Mouse (Mus musculus) yolk sac, embryonic 10.5 days (tissue): Measurements from ENCODE around the gene Limch1.

Experiments
- DNase-seq: peaks from one replicate; pipeline ENCODE4 v3.0.0-alpha.2; 2017; ENCODE audit warnings: low spot score

Gene Limch1

GRCm38 (mm10) chr5:66746761-66747160 is 1.1 kb downstream of the Limch1 start:
- no peak for DNase-seq

- no peak for DNase-seq
These were observed 2.3 kb downstream of the Limch1 start for GRCm38 (mm10) chr5:66747761-66748430.

GRCm38 (mm10) chr5:66748448-66749115 is 3.0 kb downstream of the Limch1 start:
- DNase-seq: no peak

DNA sequence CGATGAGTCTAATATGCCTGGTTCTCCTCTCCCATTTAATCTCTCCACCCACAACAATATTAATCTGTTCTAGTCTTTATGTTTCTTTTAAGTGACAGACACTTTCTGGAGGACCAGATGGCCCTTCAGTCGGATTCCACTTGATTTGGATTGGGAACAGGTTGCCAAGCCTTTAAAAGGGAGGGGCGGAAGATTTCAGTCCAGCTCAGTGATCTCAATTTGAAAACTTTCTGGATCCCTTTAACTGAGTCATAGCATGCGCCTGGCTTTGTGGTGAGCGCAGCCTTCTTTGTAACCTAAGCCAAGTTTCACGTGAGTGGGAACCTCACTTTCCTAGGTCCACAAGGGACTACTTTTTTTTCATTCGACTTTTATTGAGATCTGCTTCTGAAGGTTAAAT is 5.0 kb downstream of the Limch1 start:
- DNase-seq: no peak

DNA sequence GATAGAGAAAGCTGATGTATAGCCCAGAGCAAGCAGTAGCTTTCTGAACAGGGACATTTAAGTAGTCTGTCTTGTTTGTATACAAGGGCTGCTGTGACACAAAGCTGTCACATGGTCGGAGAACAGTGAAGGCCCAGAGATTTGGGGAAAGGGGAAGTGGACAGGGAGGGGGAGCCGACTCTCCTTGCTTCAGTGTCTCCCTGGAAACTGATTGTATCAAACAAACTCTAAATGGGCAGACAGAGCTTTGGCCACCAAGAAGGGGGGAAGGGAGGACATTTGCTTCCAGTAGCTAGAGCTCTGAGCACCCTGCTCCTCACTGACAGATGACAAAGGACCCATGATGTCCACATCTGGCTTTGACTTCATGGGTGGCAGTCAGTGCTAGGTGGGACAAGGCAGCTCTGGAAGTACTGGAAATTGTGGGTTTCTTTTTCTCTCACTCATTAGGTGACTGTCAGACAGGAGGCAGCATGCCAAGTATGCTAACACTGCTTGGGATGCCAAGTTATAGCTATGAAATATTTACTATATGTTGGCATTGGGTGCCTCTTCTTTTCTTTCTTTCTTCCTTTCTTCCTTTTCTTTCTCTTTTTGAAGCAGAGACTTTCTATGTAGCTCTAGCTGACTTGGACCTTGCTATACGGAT is 5.8 kb downstream of the Limch1 start:
- DNase-seq: no peak

DNA sequence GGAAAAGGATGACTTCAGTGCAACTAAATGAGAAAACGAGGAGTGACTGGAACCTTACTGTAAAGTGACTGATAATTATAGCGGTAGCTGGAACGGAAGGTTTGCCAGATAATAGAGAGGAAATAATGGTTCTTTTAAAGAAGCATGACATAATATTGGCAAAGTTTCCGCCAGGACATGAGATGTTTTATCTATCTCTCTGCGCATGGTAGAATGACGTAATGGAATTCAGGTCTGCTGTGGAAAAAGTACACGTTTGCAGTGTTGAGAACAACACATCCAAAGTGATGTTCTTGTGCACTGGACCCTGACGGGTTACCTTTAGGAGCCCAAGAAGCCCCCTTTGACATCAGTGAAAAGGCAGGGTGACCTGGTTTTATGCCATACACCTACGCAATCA is 8.0 kb downstream of the Limch1 start:
- DNase-seq: no peak

GRCm38 (mm10) chr5:66756821-66757705 is 11.4 kb downstream of the Limch1 start:
- DNase-seq: no peak

- no peak for DNase-seq
These were observed 12.1 kb downstream of the Limch1 start for GRCm38 (mm10) chr5:66757706-66758237.

DNA sequence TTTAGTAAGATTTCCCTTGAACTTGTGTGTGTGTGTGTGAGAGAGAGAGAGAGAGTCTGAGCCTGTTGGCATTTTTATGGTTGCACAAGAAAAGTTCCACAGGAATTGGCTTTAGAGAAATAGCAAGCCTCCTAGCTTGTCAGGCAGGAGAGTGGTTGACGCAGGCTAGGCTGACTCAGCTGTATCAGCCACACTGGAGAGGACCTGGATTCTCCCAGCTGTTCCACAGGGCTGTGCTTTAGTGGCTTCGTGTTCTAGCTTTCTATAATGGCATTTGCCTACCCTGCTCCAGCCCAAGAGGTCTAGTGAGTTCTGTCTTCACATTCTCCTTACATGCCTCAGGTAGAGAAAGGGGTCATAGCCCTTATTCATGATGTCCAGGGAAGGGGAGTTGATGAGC is 13.7 kb downstream of the Limch1 start:
- no peak for DNase-seq

- DNase-seq: no peak
These were observed 15.1 kb downstream of the Limch1 start for GRCm38 (mm10) chr5:66760747-66761146.

- DNase-seq: no peak
These were observed 16.4 kb downstream of the Limch1 start for GRCm38 (mm10) chr5:66762006-66762405.

DNA sequence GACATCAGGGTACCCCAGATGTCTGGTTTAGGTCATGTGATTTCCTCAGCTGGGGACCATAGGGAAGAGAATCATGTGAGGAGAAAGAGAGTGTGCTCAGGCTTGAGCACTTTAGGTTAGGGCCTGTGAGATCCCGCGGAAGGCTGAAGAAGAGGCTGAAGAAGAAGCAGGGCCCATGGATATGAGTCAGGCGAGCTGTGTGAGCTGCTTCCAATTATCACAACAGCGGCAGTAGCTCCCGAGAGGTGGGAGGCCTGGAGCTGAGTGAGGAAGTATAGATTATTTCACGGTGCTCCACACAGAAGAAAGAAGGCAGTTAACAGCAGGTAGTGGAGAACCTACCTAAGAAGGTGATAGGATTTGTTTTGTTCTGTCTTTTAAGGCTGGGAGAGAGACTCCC is 18.5 kb downstream of the Limch1 start:
- no peak for DNase-seq

GRCm38 (mm10) chr5:66765911-66766310 is 20.3 kb downstream of the Limch1 start:
- DNase-seq: no peak

DNA sequence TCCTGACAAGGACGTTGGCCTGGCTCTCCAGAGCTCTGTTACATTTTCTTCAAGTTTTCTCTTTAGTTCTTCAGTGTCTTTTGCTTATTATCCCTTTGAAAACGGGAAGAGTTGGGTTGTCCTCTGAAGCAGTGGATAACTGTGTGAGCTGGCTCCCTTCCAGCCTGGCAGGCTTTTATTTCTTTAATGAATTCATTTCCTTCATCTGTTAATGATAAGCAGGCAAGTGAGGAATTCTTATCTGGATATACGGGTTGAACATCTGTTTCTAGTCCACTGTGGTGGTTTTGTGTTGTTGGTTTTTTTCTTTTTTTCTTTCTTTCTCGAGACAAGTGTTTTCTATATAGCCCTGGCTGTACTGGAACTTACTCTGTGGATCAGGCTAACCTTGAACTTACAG is 22.4 kb downstream of the Limch1 start:
- no peak for DNase-seq

DNA sequence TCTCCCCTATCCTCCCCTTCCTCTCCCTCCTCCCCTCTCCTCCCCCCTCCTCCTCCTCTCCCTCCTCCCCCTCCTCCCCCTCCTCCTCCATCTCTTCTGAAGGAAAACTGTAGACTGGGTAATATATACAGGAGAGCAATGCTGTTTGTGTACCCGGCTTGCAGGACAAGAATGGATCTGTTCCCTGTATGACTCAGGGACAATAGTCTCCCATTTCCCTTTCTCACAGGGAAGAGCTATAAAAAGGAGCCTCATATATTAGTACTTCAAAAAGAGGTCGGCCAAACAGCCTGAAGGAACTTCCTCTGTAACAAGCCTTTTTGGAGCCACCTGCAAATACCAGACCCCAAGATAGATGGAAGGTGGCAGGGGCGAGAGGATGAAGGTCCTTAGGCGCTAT is 23.4 kb downstream of the Limch1 start:
- no peak for DNase-seq

- DNase-seq: no peak
These were observed 23.9 kb downstream of the Limch1 start for GRCm38 (mm10) chr5:66769558-66769957.

- DNase-seq: no peak
These were observed 32.5 kb downstream of the Limch1 start for GRCm38 (mm10) chr5:66777999-66778710.

- DNase-seq: no peak
These were observed 34.7 kb downstream of the Limch1 start for GRCm38 (mm10) chr5:66780371-66780770.

DNA sequence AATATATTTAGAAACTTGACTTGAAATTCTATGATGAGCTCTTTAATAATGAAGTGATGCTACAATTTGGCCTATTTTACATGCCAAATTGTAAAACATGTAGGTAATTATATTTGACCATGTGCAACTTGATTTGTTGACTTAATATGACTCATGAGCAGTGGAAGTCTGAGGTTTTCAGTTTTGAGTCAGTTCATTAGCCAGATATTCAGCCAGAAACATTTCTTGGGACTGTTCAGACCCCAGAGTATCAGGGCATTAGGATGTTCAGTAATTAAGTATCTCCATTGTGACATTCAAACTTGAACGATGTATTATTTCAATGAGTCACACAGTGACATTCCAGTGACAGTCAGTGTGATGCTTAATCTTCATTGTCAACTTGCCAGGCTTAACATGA is 35.9 kb downstream of the Limch1 start:
- DNase-seq: no peak

GRCm38 (mm10) chr5:66782851-66783250 is 37.2 kb downstream of the Limch1 start:
- DNase-seq: no peak

DNA sequence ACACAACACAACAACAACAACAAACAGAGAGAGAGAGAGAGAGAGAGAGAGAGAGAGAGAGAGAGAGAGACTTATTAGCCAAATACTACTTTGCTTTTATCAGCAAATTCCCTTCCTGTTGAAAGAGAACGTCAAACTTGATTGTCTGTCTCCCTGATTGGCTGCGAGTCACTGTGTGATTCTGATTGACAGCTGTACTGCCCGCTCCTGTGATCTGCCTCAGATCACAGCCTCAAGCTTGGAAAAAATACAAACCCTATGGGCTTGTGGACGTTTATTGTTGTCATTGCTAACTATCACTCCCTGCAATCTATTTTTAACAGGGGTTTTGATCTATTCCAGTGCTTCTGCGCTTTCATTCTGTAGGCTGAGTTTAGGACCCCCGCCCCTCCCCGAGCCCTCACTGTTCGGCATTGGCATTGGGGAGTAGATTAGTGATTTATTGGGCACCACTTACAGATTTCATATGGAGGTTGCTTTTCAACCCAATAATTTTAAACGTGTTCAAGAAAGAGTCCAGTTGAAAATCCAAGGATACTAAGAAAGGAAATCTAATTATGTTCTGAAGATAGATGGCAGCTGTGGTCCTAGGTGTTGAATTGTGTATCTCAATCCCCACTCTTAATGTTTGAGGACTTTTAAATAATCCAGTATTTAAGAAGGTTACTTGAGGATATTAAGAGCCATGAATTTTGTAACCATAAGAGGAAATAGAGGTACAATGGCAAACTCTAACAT is 39.2 kb downstream of the Limch1 start:
- no peak for DNase-seq
